Mouse (Mus musculus) heart, postnatal 0 days (tissue): ENCODE data around the gene Tex101.

Experiments
- CTCF ChIP-seq: IDR thresholded peaks from 2 replicates; pipeline ENCODE4 v1.5.1; 2016; ENCODE audit warnings: antibody characterized with exemption, control low read depth, low read depth
- EP300 ChIP-seq: IDR thresholded peaks from 2 replicates; pipeline ENCODE4 v1.6.1; 2016; ENCODE audit warnings: antibody characterized with exemption, low read depth

DNA sequence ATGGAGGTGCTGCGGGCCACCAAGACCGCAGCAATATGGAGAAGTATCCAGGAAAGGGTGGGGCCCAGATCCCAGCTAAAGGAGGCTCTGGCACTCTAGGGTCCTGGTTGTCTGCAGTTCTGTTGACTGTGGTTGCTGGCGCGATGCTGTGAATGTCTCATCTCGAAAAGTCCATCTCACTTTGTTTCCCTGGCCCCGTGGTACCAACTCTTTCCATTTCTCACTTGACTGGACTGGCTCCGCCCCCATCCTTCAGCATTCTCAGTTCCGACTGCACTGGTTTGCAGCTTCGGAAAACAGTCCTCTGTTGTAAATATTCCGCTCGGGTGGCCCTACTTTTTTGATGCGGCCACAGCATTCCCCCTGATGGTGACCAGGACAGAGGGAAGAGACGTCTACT lies 36.0 kb downstream of the Tex101 start:
- TF ChIP-seq CTCF (no peak), EP300 (no peak)
